Mouse (Mus musculus): ENCODE results near the gene Cdhr5. TPM values are rescaled to one million over a fixed set of nuclear protein-coding genes. Genes with fewer than 3 reads are reported as not detected.

Cdhr5 gene
- total RNA-seq, 4 experiments from 2014 or later = not detected

DNA sequence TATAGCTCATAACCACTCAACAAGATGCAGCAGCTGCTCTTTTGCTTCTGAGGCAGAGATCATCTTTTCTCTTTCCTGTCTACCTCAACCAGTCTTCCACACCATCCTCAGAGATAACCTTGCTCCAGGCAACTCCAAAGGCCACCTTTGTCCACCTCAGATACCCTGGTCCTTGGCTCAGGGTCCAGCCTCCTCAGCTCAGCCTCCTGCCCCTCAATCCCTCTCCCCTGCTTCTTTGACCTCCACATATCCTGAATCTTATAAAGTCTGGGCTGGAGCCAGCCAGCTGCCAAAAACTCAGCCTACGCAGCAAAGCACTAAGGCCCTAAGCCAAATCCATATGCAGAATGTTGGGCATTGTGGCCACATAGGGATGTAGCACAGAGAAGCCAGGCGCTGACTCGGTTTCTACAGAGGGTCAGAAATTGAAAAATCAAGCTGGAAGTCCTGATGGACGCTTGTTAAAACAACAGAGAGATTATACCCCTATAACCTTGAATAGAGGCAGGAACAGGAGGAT, 53.8 kb downstream of the Cdhr5 start:
- no peak for DNase-seq (ENCODE audit: low spot score in 2 of 2)

DNA sequence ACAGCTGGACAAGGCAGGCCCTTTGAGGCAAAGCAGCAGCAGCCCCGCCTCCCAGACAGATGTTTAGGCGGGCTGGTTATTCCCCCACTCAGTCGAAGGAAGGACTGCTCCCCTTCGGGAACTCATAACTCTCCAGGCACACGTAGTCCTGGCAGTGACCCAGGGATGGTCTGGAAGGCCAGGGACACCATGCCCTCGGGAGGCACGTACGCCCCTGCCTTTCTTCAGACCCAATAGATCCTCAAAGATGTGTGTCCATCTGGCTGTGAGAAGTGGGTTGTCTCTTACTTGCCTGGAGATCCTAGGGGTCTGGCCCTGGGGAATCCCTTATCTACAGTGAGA, 54.5 kb downstream of the Cdhr5 start:
- DNase-seq (ENCODE audit: low spot score in 2 of 2) = no peak

DNA sequence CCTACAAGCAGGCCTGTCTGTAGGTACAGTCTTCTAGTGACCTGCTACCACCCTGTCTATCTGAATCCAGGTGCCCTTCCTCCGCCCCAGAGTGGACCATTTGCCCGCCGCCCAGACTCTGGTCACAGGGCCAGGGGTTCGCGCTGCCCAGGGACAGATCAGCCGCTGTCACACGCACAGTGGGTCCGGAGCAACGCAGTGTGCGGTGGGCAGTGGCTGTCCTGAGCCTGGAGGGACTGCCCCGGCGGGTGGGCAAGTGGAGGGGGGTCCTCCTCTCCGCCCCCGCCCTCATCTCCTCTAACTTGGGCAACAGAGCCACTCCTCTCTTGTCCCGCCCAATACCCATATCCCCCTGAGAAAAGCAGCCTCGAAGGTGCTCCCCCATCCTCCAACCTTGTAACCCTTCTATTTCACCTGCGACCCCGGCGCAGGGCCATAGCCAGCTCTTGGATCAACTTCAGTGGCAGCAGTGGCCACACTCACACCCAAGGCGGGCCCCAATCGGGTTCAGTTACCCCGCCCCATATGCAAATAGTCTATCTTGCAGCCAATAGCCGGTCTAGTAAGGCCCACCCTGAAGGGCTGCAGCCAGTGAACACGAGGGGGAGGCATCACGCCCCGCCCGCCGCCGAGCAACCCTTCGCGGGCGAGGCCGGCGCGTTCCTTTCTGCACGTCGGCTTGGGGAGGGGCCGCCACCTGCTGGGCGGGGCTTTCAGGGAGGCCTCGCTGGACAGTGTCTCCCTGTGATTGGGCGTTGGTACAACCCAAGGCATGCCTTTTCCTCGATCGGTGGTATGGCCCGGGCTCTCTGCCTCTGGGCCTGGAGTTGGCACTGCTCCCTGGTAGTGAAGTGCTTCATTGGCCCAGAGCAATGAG, 55.1 kb downstream of the Cdhr5 start:
- DNase-seq (ENCODE audit: low spot score in 2 of 2) = peak; percentile 92 to 94

- no peak for DNase-seq (ENCODE audit: low spot score in 2 of 2)
These were observed 56.2 kb downstream of the Cdhr5 start for GRCm38 (mm10) chr7:141220377-141220776.

- DNase-seq (ENCODE audit: low spot score in 2 of 2) = no peak
These were observed 57.0 kb downstream of the Cdhr5 start for GRCm38 (mm10) chr7:141219558-141220099.

Small RNA genes lying within 50 kb of the gene (microRNA-seq; reads per million reads assigned to microRNA genes)
- 26.5 to 125 reads per million in 2 experiments for gene Mir210

Other genes starting within 250 kb of the Cdhr5 start
- not detected for gene Gm17387, start 247.7 kb downstream of the Cdhr5 start, total RNA-seq (2022)
- gene B4galnt4, start 215.7 kb downstream of the Cdhr5 start, total RNA-seq (2022) = 10 to 100 TPM; 72.5 to 87.3 (median 78.8) TPM
- not detected for gene Pkp3, start 198.6 kb downstream of the Cdhr5 start, total RNA-seq (2022)
- gene Sigirr, start 176.2 kb downstream of the Cdhr5 start, total RNA-seq (2022) = 1 to 10 TPM; 2.6 to 3.1 (median 2.9) TPM
- not detected for gene Ano9, start 159.0 kb downstream of the Cdhr5 start, total RNA-seq (2022)
- 10 to 100 TPM; 39.5 to 57.5 (median 54.0) TPM for gene Ptdss2, start 154.4 kb downstream of the Cdhr5 start, total RNA-seq (2022)
- 10 to 100 TPM; 37.5 to 49.4 (median 42.2) TPM for gene Rnh1, start 103.9 kb downstream of the Cdhr5 start, total RNA-seq (2022)
- 100 to 1,000 TPM; 181 to 211 (median 191) TPM for gene Hras, start 82.8 kb downstream of the Cdhr5 start, total RNA-seq (2022)
- gene Lrrc56, start 82.6 kb downstream of the Cdhr5 start, total RNA-seq (2022) = 1 to 10 TPM; 3.6 to 5.6 (median 5.1) TPM
- gene Lmntd2, start 62.7 kb downstream of the Cdhr5 start, total RNA-seq (2022) = not detected
- 1 to 10 TPM in 2 of 4 experiments, under 1 TPM in 2; 0.71 to 2.0 (median 1.00) TPM for gene Rassf7, start 60.9 kb downstream of the Cdhr5 start, total RNA-seq (2022)
- 10 to 100 TPM; 68.4 to 95.2 (median 79.3) TPM for gene Phrf1, start 48.0 kb downstream of the Cdhr5 start, total RNA-seq (2022)
- 1 to 10 TPM in 2 of 4 experiments, under 1 TPM in 2; 0.85 to 3.8 (median 2.0) TPM for gene Irf7, start 10.3 kb downstream of the Cdhr5 start, total RNA-seq (2022)
- not detected for gene Sct, start 2.3 kb upstream of the Cdhr5 start, total RNA-seq (2022)
- under 1 TPM in 1 of 4 experiments, not detected in 3; 0.27 TPM for gene Drd4, start 15.2 kb upstream of the Cdhr5 start, total RNA-seq (2022)
- 10 to 100 TPM; 67.9 to 84.7 (median 78.5) TPM for gene Deaf1, start 50.9 kb upstream of the Cdhr5 start, total RNA-seq (2022)
- gene Tmem80, start 51.0 kb upstream of the Cdhr5 start, total RNA-seq (2022) = 10 to 100 TPM; 32.4 to 36.5 (median 34.7) TPM
- gene Eps8l2, start 62.1 kb upstream of the Cdhr5 start, total RNA-seq (2022) = 1 to 10 TPM; 3.6 to 7.2 (median 6.4) TPM
- gene Taldo1, start 115.4 kb upstream of the Cdhr5 start, total RNA-seq (2022) = 100 to 1,000 TPM; 107 to 127 (median 116) TPM
- 10 to 100 TPM; 36.8 to 41.3 (median 38.6) TPM for gene Gatd1, start 137.3 kb upstream of the Cdhr5 start, total RNA-seq (2022)
- 100 to 1,000 TPM; 248 to 286 (median 272) TPM for gene Cend1, start 152.7 kb upstream of the Cdhr5 start, total RNA-seq (2022)
- 100 to 1,000 TPM; 295 to 343 (median 318) TPM for gene Slc25a22, start 161.1 kb upstream of the Cdhr5 start, total RNA-seq (2022)
- gene Pidd1, start 167.2 kb upstream of the Cdhr5 start, total RNA-seq (2022) = 1 to 10 TPM; 1.1 to 2.0 (median 1.5) TPM
- gene Rplp2, start 170.6 kb upstream of the Cdhr5 start, total RNA-seq (2022) = 100 to 1,000 TPM; 490 to 734 (median 578) TPM
- 10 to 100 TPM; 23.0 to 31.8 (median 24.3) TPM for gene Pnpla2, start 178.4 kb upstream of the Cdhr5 start, total RNA-seq (2022)
- gene Cracr2b, start 184.3 kb upstream of the Cdhr5 start, total RNA-seq (2022) = 1 to 10 TPM; 4.0 to 5.8 (median 4.9) TPM
- gene Cd151, start 190.6 kb upstream of the Cdhr5 start, total RNA-seq (2022) = 10 to 100 TPM; 27.3 to 42.2 (median 32.0) TPM
- gene Polr2l, start 198.3 kb upstream of the Cdhr5 start, total RNA-seq (2022) = 10 to 100 TPM; 32.4 to 40.6 (median 35.1) TPM
- 10 to 100 TPM; 14.7 to 38.7 (median 26.7) TPM for gene Tspan4, start 198.5 kb upstream of the Cdhr5 start, total RNA-seq (2022)